Mouse (Mus musculus): ENCODE results near the gene Gm42517. TPM values are rescaled to one million over a fixed set of nuclear protein-coding genes. Genes with fewer than 3 reads are reported as not detected.

Gene Gm42517
- 1 to 10 TPM; 2.5 to 2.6 TPM for total RNA-seq (2021)
- long read RNA-seq, experiment 1, partial matches to known transcripts: 0 of 3 reads
- long read RNA-seq, experiment 1, other reads (novel, unspliced or antisense): 0 of 3 reads
- long read RNA-seq, experiment 2, transcript Gm42517-201 (1 exons, 1,850 nt): major isoform, 31 of 31 reads
- long read RNA-seq, experiment 2, partial matches to known transcripts: 0 of 31 reads
- long read RNA-seq, experiment 2, other reads (novel, unspliced or antisense): 0 of 31 reads

DNA sequence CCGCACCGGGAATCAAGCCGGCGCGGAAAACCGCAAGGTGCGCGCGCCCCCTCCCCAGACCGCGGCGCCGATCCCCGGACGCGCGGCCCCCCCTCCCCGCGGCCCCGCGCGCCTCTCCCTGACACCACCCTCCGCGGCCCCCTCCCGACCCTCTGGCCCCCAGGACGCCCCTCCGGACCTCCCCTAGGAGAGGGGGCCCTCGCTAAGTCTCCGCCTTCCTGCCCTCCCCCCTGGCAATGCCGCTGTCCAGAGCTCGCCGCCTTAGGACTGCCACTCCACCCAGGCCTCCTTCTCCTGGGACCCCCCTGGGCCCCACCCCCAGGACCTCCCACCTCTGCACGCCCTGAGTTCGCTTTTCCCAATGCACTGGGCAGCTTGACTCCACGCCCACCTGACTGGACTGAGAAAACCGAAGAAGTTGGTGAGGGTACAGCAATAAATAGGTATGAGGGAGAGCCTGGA lies at the start of gene Gm42517:
Gene Gm42517 (minus strand): TSS at position 52 of the 462 bp plus-strand sequence.
- peak in 1 of 2 experiments; percentile 13 for DNase-seq (ENCODE audit: low spot score in 2 of 2)

DNA sequence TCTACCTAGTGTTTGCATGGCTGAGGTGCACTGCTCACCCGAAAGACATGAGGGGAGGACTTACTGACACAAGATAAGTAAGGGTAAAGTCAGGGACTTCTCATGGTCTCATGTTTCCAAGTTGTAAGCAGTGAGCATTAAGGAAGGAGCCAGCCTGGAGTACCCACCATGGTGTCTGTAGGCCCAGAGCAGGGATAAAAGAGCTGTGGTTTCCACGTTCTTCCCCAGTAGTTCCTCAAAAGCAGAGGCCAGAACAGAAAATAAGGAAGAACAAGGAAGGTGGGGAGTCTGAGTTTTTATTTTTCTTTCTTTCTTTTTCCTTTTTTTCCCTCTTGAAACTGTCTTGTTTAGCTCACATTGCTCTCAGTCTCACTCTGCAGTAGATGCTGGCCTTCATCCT lies 47.0 kb upstream of the Gm42517 start:
- no peak for DNase-seq (ENCODE audit: low spot score in 2 of 2)

DNA sequence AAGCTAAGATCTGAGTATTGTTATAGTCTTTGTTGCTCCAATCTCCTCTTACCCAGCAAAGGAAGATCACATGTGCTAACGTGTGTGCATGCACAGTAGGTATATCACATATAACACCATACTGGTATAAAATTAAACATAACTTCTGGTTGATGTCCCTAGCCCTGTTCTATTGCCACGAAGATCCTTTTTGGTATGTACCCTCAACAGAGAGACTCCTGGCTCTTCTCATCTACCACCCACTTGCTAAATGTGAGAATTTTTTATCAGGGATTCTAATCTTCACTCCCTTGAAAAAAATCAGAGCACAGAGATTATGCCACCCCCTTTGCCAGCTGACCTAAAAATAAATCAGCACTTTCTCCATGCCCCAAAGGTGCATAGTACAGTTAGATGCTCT lies 39.3 kb upstream of the Gm42517 start:
- no peak for DNase-seq (ENCODE audit: low spot score in 2 of 2)

DNA sequence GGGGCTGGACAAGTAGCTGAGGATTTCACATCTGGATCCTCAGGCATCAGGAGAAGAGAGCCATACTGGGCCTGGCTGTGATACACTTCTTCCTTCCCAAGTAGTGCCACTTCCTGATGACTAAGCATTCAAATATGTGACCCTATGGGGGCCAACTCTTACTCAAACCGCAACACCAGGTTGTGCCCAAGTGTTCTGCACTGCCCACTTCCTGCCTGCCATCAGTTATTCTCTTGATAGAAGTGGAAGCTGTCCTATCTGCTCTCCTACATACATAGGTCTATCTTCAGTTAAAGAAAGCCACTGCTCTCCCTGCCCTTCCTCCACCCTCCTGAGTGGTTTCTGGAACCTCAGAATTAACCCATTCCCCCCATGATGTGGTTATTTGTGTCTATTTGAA lies 37.7 kb upstream of the Gm42517 start:
- no peak for DNase-seq (ENCODE audit: low spot score in 2 of 2)

DNA sequence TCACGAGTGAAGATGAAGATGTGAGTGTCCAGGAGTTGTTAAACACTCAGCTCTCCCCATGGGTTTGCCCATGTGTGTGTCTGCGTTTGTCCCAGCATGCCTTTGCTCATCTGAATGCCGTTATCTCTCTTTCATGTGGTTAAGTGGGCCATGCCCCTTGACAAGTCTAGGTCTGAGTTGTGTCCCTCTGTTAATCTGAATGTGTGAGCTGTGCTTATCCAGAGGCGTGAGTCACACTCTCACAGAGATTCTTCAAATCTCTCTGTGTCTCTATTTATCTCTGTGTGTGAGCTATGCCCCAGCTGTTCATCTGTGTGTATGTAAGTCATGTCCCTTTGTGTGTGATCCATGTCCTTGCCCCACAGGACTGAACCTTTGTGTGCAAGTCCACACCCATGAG lies 35.7 kb upstream of the Gm42517 start:
- no peak for DNase-seq (ENCODE audit: low spot score in 2 of 2)

DNA sequence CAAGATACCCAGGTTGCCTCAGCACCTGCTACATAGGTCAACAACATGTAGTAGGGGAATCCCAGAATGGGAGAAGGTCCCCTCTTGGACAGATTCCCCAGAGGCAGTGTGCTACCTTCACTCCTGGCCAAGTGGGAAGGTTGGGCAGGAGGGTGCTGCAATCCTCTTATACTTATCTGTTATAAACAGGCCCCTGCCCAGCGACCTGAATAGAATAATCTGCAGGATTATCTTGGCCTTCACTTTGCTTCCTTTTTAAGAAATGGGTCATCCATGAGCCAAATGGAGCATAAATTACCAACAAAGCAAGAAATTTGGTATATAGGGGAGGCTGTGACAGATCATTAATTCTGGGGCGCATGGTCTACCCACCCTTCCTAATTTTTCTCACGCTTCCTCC lies 22.0 kb upstream of the Gm42517 start:
- DNase-seq (ENCODE audit: low spot score in 2 of 2): no peak

DNA sequence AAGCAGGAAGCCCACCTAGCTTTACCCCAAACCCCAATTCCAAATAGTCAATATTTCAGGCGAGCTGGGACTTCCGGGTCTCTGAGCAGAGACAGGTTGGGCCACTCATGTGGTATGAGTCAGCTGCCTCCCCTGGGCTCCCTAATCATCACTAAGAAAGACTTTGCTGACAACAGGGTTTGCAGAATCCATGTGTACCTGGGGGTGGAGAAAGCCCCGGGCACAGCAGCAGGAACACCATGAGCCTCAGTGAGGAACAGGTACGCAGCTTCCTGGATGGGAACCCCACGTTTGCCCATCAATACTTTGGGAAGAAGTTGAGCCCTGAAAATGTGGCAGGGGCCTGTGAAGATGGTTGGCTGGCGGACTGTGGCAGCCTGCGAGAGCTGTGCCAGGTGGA lies 20.5 kb upstream of the Gm42517 start, which contains the start of gene Pde6b:
Gene Pde6b (plus strand): TSS at position 191 of the 400 bp plus-strand sequence.
- DNase-seq (ENCODE audit: low spot score in 2 of 2): no peak

DNA sequence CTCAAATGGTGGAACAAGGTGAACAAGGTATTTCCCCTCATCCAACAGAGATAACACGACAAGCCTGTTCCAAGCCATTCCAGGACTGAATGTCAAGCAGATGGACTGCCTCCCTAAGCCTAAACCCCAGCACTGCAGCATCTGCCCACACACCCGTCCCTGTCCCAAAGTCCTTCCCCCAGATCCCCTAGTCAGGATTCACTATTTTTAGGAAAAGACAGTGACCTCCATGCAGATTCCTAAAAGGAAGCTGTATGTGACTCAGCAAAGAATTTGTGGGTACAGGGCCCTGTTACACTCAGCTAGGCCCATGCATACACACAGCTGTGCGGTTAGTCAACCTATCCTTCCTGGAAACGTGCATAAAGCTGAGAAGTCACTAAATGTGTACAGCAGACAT lies 18.7 kb upstream of the Gm42517 start:
- no peak for DNase-seq (ENCODE audit: low spot score in 2 of 2)

DNA sequence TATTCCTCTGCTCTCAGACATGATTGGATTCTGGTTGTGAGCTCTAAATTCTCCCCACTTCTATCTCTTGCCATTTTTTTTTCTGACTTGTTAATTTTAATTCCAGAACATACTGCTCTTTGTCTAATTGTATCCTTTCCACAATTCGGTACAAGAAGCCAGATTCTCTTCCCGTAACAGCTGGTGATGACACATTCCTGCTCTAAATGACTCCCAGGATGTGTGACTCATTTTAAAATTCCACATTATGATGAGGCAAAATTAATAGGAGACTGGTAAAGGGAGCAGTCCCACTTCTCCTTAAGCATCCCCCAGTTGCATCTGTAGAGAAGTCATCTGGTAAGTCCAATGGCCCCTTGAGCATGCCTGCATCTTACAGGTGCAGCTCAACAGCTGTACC lies 17.9 kb upstream of the Gm42517 start:
- no peak for DNase-seq (ENCODE audit: low spot score in 2 of 2)

DNA sequence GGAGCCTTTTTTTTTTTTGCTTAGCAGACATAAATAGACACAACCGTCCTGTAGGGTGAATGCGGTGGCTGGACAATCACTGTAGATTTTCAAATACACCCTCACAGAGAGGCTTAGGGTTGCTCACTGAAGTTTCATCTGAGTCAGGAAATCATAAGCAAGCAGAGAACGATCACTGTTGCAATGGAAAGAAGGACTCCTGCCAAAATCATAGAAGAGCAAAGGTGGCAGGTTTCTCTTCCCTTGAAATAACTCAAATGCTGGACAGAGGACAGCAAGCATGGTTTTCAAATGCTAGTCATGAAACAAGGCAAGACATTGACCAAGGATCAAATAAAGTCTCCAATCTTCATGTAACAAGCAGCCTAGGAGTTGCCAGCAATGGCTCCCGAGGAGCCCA lies 10.6 kb upstream of the Gm42517 start:
- no peak for DNase-seq (ENCODE audit: low spot score in 2 of 2)

DNA sequence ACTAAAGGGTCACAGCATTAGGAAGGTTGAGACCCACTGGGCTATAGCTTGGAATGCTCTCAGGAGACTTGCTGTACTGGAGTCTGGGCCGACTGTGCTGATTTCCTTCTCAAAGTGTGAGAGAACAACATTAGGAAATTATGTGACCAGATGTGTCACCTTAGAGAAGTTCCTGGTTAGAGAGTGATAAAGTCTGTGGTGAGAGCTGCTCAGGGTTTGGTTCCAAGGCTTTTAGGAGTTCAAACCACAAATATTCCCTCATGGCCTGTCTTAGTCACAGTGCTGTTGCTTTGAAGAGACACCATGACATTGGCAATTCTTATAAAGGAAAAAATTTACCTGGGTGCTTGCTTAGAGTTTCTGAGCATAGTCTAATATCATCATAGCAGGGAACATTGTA lies 8.3 kb upstream of the Gm42517 start:
- no peak for DNase-seq (ENCODE audit: low spot score in 2 of 2)

DNA sequence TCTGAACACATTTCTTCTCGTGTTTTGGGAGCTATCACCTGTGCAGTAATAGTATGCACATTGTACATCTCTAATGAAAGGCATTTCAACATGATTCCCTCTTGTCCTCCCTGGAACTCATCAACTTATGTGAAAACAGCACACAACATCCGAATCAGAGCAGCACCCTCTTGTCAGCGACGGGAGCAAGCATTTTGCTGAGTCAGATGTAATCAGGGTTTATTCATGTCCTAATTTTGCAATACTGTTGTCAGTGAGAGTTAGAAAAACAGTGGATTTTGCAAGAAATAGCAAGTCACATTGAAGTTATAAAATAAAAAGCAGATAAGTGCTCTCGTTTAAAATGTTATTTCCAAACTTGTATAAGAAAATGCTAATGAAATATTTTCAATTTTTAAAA lies 6.4 kb upstream of the Gm42517 start:
- DNase-seq (ENCODE audit: low spot score in 2 of 2): no peak

DNA sequence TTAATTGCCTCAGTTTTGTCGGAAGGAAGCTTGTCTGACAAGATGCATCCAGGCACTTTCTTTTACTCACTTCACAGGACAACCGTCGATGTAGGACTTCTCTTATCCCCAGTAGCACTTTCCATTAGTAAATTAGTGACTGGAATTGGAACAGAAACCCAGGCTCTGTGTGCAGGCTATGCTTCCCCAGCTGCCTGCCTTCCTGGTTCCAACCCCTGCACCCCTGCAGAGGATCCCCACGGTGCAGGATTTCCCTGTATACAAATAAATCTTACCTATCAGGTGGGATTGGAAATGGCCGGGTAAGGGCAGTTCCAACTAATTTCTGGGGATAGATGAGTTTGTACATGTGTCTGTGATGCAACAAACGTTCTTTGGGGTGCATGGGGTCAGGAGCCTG lies 2.2 kb upstream of the Gm42517 start:
- DNase-seq (ENCODE audit: low spot score in 2 of 2): no peak

DNA sequence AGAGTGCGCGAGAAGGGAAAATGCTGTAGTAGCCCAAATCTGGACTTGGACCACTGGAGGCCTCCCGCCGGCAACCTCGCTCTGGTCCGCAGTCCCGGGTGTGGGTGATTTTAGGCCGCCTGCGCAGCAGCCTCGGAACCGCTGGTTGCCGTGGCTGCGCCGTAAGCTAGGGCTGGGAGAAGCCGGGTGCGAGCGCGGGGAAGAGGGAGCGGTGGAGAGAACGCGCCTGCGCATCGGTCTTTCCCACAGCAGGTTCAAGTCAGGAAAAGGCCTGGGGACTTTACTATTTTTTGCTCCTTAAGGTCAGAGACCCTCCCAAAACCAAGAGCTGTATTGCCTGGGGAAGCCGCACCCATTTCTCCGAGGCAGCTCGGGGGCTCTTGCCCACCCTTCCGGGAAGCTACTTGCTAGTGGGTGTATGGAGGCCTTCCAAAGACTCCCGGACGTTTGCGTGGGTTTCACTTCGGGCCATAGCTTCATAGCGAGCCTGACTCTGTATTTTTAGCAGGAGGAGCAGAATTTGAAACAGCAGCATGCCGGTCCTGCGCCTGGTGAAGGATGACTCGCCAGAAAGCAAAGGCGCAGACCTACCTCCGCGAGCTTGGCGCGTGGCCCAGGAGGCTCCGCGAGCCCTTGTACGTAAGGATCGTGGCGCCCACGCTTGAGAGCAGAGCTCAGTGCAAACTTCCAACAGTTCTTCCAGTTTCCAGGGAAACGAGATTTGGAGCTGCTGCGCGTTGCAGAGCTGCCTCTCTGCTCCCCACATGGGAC lies 1.3 kb upstream of the Gm42517 start:
- DNase-seq (ENCODE audit: low spot score in 2 of 2): peak; percentile 51 to 54

DNA sequence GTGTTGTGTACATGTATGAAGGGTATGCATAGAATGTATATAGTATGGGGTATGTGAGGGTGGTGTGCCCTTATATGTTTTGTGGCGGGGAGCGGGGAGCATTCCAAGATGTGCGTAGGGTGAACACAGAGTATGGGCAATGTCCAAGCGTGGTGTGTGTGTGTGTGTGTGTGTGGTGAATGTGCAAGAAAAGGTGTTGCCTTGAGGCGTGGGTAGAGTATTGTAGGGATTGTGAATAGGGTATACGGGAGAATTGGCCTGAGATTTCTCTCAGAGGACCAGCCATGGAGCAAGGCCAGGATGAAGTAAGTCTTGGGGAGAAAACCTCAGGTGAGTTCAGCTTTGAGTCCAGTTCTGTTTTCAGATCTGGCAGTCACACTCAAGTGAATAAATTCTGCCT lies 724 bp upstream of the Gm42517 start:
- no peak for DNase-seq (ENCODE audit: low spot score in 2 of 2)

DNA sequence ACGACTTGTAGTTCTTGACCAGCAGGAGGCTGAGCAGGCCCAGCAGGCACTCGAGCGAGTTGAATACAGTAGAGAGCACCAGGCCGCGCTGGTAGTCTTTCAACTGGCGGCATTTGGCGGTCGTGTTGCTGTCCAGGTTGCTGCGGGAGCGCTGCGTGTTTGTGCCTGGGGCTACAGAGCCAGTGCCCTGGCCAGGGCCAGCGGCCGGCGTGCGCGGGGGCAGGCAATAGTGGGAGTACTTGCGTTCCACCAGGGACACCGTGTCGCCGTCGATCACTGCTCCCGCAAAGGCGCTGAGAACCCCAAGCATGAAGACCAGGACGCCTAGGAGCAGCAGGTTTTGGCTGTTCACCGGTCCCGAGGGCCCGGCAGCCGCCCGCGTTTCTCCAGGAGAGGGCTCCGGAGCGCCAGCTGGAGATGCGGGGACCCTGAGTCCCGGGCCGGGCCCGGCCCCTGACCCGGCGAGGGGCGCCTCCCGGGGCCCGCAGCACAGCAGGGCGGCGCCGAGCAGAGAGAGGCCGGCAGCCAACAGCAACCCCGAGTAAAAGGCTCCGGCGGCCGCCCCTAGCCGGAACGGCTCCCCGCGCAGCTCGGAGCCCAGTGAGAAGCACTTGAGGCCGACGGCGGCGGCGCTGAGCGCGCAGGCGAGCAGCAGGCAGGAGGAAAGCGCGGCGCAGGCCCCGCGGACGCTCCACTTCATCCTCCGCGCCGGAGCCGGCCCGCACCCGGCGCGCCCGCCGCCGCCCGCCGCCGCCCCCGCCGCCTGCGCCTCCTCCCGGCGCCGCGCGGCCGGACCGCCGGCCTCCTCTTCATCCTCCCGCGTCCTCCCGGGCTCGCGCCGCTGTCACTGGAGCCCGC lies 509 bp downstream of the Gm42517 start:
- peak; percentile 47 to 50 for DNase-seq (ENCODE audit: low spot score in 2 of 2)

DNA sequence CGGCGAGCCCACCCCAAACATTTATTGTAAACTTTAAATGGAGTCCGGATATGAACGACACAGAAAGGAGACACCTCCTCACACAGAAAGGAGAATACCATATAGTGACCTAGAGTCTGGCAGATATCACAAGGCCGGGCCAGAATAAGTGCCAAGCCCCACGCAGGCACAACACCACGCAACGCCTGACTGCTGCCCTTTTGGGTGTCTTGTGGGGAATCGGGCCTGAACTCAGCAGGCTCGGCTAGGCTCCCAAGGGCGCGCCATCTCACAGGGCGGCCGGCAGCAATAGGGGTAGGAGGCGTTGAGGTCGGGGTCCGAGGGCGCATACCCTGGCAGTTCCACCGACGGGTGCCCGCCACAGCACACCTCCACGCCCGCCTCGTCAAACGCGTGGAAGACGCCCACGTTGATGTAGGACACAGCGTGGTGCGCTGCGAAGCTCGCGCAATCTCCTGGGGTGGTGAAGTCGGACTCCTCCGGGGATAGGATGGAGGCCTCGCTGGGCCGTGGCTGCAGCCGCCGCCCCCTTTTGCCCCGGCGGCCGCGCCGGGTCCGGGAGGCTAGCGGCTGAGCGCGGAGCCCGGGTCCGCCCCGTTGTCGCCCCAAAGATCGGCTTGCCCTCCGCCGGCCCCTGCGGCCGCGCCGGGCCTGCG lies 1.3 kb downstream of the Gm42517 start:
- DNase-seq (ENCODE audit: low spot score in 2 of 2): peak in 1 of 2 experiments; percentile 27

DNA sequence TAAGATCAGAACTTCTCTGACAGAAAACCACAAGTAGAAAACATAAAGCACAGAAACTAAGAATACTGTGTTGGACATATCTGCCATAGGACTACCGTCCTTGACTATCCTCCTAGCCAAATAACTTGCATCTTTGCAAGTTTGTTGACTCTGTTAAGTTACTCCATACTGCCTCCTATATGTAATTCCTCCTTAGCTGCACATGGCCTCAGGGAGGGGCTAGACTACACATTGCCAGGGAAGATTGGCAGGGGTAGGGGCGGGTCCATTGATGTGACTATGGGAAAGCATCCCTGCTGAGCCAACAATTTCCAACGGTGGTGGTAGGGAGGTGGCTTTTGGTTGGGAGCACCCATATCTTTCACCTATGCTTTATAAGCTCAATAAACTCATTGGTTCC lies 5.4 kb downstream of the Gm42517 start:
- no peak for DNase-seq (ENCODE audit: low spot score in 2 of 2)

DNA sequence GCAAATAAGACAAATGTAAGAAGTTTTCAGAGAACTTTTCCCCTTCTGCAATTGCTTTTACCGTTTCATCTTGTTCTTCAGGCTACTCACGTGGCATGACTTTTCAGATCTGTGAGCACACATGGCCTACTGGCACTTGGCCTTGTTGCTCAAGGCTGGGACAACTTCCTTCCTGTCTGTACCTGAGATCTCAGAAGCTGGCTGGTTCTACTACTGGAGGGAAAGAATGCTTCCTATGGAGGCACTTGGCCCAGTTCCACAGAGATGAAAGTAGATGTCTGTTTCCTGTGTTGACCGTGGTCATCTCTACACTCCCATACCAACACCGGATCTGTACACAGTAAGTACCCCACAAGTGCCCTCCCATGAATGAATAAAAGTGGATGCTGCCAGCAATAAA lies 7.5 kb downstream of the Gm42517 start:
- DNase-seq (ENCODE audit: low spot score in 2 of 2): no peak

DNA sequence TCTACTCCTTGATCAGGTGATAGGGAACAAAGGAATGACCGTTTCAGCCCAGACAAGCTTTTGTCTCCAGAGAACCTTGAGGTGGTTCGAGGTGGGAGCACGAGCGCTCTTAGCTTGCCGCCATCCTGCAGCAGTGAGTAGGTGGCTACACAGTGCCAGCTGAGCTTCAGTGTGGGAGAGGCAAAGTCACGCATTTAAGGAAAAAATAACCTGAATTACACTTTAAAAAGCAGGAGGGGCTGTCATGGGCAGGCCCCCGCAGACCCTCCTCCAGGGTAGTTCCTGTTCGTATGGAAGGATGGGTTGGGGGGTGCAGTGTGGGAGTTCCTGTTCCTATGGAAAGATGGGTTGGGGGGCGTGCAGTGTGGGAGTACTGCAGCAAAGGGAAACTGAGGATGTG lies 8.2 kb downstream of the Gm42517 start:
- DNase-seq (ENCODE audit: low spot score in 2 of 2): no peak

DNA sequence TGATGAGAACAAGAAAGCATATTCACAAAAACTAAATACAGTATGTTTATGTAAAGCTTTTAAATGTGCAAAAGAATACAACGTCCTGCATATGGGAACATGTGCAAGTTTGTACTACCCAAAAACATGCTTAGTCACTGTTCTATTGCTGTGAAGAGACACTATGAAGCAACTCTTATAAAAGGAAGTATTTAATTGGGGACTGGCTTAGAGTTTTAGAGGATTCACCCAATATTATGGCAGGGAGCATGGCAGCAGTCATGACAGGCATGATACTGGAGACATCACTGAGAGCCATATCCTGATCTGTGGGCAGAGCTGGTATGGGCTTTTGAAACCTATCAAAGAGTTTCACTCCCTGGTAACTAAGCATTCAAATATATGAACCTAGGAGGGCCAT lies 9.9 kb downstream of the Gm42517 start:
- no peak for DNase-seq (ENCODE audit: low spot score in 2 of 2)
